Mouse (Mus musculus) testis, adult 2 months (tissue): ENCODE data around the gene Gnb1.

Experiments used
- CTCF ChIP-seq: fragments of 200-500 bp; IDR thresholded peaks from 2 replicates; pipeline ENCODE4 v1.5.1; 2012; ENCODE audit warnings: low read depth, mild to moderate bottlenecking, inconsistent platforms, low read length, moderate library complexity; ENCODE audit not compliant: control insufficient read depth, insufficient read depth, insufficient replicate concordance
- POLR2A ChIP-seq: fragments of 200-500 bp; IDR thresholded peaks from 2 replicates; pipeline ENCODE4 v1.6.1; 2012; ENCODE audit warnings: low read depth, mild to moderate bottlenecking, inconsistent platforms, low read length, moderate library complexity; ENCODE audit not compliant: control insufficient read depth

- no peak for TF ChIP-seq POLR2A
- no peak for TF ChIP-seq CTCF
Measured at GRCm38 (mm10) chr4:155465607-155466006, 25.6 kb upstream of the Gnb1 start.
